Mouse (Mus musculus) G1E (cell line): ENCODE data around the gene Tmem184c.

Source experiments
- CTCF ChIP-seq: IDR thresholded peaks from 2 replicates; pipeline ENCODE4 v1.5.1; 2012; ENCODE audit warnings: low read depth, low read length, inconsistent platforms, mixed read lengths
- GATA1 ChIP-seq: IDR thresholded peaks from 2 replicates; pipeline ENCODE4 v1.6.1; 2012; ENCODE audit warnings: borderline replicate concordance, low read length, inconsistent platforms, mixed read lengths
- GATA2 ChIP-seq: IDR thresholded peaks from 2 replicates; pipeline ENCODE4 v1.6.1; 2012; ENCODE audit warnings: low read depth, low read length, inconsistent platforms, borderline replicate concordance
- POLR2AphosphoS5 ChIP-seq: IDR thresholded peaks from 2 replicates; pipeline ENCODE4 v1.6.1; 2012; ENCODE audit warnings: low read depth, low read length, inconsistent platforms; ENCODE audit not compliant: insufficient replicate concordance

GRCm38 (mm10) chr8:77617916-77618315, 7.4 kb upstream of the Tmem184c start:
- TF ChIP-seq CTCF (no peak), GATA1 (no peak), GATA2 (no peak), POLR2AphosphoS5 (no peak)
